Mouse (Mus musculus): Measurements from ENCODE around the gene Zmynd8. TPM values are rescaled to one million over a fixed set of nuclear protein-coding genes. Genes with fewer than 3 reads are reported as not detected.

Gene Zmynd8
- polyA plus RNA-seq, 1 experiment = 29.8 TPM

DNA sequence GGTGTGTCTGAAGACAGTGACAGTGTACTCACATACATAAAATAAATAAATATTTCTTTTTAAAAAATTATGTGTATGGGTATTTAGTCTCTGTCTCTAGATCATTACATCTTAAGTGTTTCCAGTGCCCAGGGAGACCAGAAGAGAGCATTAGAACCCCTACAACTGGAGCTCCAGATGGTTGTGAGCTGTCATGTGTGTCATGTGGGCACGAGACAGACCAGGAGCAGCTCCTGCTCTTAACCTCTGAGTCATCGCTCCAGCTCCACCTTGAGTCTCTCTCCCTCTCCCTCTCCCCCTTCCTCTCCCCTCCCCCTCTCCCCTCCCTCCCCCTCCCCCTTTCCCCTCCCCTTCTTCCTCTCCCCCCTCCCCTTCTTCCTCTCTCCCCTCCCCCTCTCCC, 25.9 kb upstream of the Zmynd8 start:
- DNase-seq = no peak
- Histone ChIP-seq H3K4me3 (replicated peaks; ENCODE audit: extremely low read depth, low read depth, low read length) (no peak overlapping the region), H3K4me1 (ENCODE audit: control insufficient read depth, insufficient read depth, low read length) (peaks cover 9% of the 10 kb centered on the region)
- TF ChIP-seq POLR2A (IDR thresholded peaks at IDR 0.05; ENCODE audit: borderline replicate concordance, extremely low read depth, low read depth, low read length) = no peak
- TF ChIP-seq CTCF (IDR thresholded peaks at IDR 0.05; ENCODE audit: insufficient read depth, low read length) = no peak
- WGBS = 39% methylated on average over 2 of the region's 2 CpGs

DNA sequence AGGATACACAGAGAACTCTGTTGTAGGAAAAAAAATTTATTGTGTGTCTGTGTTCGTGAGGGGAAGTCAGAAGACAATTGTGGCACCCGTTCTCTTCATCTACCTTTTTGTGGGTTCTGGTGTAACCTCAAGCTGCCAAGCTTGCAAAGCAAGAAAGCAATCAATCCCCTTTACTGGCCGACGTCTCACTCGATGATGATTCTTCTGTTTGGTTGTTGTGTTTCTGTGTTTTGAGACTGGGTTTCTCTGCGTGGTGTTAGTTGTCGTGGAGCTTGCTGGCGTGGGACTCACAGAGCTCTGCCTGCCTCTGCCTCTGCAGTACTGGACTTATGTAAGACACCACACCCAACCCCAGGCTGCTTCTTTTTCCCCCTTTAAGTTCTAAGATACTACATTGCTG, 24.9 kb upstream of the Zmynd8 start:
- Histone ChIP-seq H3K4me3 (replicated peaks; ENCODE audit: extremely low read depth, low read depth, low read length) (no peak overlapping the region), H3K4me1 (ENCODE audit: control insufficient read depth, insufficient read depth, low read length) (peaks cover 12% of the 10 kb centered on the region)
- no peak for DNase-seq
- 78% methylated on average over 8 of the region's 8 CpGs for whole genome bisulfite sequencing
- TF ChIP-seq POLR2A (IDR thresholded peaks at IDR 0.05; ENCODE audit: borderline replicate concordance, extremely low read depth, low read depth, low read length) (no peak), CTCF (IDR thresholded peaks at IDR 0.05; ENCODE audit: insufficient read depth, low read length) (no peak)

DNA sequence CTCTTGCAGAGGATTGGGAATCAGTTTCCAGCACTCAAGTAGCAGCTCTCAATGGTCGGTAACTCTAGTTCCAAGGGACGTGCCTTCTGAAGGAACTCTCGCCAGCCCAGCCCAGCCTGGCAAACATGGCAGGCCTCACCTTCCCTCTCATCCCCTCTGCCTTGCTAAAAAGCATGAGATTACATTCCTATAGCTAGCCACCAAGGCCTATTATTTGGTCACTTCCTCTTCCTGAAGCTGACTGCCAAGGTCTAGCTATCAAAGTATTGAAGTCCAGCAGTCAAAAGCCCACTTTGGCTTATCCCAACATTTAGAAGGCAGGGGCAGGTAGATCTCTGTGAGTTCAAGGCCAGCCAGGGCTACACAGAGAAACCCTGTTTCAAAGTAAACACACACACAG, 24.2 kb upstream of the Zmynd8 start:
- WGBS = 61% methylated on average over 3 of the region's 3 CpGs
- peaks cover 12% of the 10 kb centered on the region for H3K4me1 ChIP-seq (ENCODE audit: control insufficient read depth, insufficient read depth, low read length)
- TF ChIP-seq POLR2A (IDR thresholded peaks at IDR 0.05; ENCODE audit: borderline replicate concordance, extremely low read depth, low read depth, low read length) = no peak
- no peak for TF ChIP-seq CTCF (IDR thresholded peaks at IDR 0.05; ENCODE audit: insufficient read depth, low read length)
- DNase-seq = no peak
- no peak overlapping the region for H3K4me3 ChIP-seq (replicated peaks; ENCODE audit: extremely low read depth, low read depth, low read length)

DNA sequence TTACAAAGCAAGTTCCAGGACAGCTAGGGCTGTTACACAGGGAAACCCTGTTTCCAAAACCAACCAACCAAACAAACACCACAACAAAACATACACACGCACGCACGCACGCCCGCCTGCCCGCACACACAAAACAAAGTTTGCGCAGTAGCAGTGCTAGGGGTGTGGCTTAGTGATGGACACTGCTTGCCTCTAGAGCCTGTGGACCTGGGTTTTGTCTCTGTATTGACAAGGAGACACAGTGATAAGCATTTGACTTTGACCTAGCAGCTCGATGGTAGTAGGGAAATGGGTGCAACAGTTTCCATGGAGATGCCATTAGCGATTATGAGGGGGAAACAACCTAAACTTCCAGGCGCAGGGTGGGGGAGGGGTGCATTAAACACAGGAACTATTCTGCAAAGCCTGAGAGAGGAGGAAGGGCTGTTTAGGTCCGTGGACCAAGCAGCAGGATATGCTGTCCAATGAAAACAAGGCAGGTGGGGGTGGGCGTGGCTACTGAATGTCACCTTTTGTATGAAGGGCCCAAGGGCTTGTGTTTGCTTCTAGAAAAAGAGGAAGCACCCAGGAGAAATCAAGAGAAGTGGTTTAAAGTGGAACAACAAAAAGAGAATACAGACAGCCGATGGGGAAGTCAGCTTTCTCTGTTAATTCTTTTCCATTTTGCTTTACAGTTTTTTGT, 23.4 kb upstream of the Zmynd8 start:
- peaks cover 12% of the 10 kb centered on the region for H3K4me1 ChIP-seq (ENCODE audit: control insufficient read depth, insufficient read depth, low read length)
- TF ChIP-seq CTCF (IDR thresholded peaks at IDR 0.05; ENCODE audit: insufficient read depth, low read length) (no peak), POLR2A (IDR thresholded peaks at IDR 0.05; ENCODE audit: borderline replicate concordance, extremely low read depth, low read depth, low read length) (no peak)
- DNase-seq = no peak
- no peak overlapping the region for H3K4me3 ChIP-seq (replicated peaks; ENCODE audit: extremely low read depth, low read depth, low read length)
- 51% methylated on average over 13 of the region's 13 CpGs for WGBS

DNA sequence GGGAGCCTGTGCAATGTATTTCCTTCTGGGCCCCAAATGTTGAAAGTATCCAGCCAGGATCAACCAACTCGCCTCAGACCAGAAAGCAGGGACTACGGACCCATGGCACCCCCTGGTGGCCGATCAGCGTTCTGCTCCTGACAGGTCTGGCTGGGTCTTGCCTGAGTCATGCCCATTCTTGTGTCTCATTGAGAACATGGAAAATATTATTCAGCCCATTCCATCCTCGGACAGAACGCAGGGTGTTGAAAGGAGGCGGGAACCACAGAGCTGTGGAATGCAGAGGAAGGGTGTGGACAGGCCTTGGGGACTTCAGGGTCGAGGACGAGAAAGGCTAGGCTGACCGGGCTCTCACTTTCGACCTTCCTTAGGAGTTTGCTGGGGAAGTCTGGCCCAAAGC, 15.5 kb upstream of the Zmynd8 start:
- 7% methylated on average over 11 of the region's 11 CpGs for WGBS
- Histone ChIP-seq H3K4me1 (ENCODE audit: control insufficient read depth, insufficient read depth, low read length) (no peaks in the 10 kb centered on the region), H3K4me3 (replicated peaks; ENCODE audit: extremely low read depth, low read depth, low read length) (no peak overlapping the region)
- DNase-seq = peak; percentile 92
- TF ChIP-seq POLR2A (IDR thresholded peaks at IDR 0.05; ENCODE audit: borderline replicate concordance, extremely low read depth, low read depth, low read length) = no peak
- TF ChIP-seq CTCF (IDR thresholded peaks at IDR 0.05; ENCODE audit: insufficient read depth, low read length) = peak; percentile 97

DNA sequence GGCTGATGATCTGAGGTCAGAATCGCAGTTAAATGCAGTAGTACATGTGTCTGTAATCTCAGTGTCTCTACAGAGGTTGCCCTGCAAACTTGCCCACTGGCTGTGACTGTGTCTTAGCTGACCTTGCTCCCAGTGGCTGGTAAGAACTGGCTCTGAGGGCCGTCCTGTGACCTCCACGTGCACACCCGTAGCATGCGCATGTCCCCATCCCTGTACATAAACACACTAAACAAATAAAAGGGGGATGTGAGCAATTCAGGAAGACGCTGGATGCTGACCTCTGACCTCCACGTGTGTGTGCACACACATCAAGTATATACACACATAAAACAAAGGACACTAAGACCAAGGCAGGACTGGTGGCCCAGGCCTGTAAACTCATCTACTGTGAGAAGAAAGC, 14.3 kb upstream of the Zmynd8 start:
- WGBS = 56% methylated on average over 7 of the region's 7 CpGs
- TF ChIP-seq POLR2A (IDR thresholded peaks at IDR 0.05; ENCODE audit: borderline replicate concordance, extremely low read depth, low read depth, low read length) = no peak
- no peak for TF ChIP-seq CTCF (IDR thresholded peaks at IDR 0.05; ENCODE audit: insufficient read depth, low read length)
- Histone ChIP-seq H3K4me1 (ENCODE audit: control insufficient read depth, insufficient read depth, low read length) (no peaks in the 10 kb centered on the region), H3K4me3 (replicated peaks; ENCODE audit: extremely low read depth, low read depth, low read length) (no peak overlapping the region)
- DNase-seq = no peak

DNA sequence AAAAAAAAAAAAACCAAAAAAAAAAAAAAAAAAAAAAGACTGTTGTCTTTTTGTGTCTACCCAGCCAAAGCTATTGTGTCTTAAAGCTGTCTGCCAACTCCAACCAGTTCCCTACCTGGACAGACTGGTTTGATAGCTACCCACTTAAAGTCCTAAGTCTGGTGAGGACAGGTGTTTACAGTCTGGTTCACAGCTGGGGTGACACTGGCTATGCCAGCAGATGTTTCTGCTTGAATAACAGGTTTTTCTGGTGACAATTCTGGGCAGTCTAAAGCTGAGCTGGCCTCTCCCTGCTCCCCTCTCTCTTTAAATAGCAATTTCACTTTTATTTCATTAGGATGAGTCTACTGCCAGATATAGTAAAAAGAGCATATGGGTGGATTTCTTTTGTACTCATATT, 10.9 kb upstream of the Zmynd8 start:
- TF ChIP-seq CTCF (IDR thresholded peaks at IDR 0.05; ENCODE audit: insufficient read depth, low read length) = no peak
- TF ChIP-seq POLR2A (IDR thresholded peaks at IDR 0.05; ENCODE audit: borderline replicate concordance, extremely low read depth, low read depth, low read length) = no peak
- DNase-seq = no peak
- no peak overlapping the region for H3K4me3 ChIP-seq (replicated peaks; ENCODE audit: extremely low read depth, low read depth, low read length)
- H3K4me1 ChIP-seq (ENCODE audit: control insufficient read depth, insufficient read depth, low read length) = 0 out of 2 replicates have a peak, but pooled peaks cover 5% of the 10 kb centered on the region

DNA sequence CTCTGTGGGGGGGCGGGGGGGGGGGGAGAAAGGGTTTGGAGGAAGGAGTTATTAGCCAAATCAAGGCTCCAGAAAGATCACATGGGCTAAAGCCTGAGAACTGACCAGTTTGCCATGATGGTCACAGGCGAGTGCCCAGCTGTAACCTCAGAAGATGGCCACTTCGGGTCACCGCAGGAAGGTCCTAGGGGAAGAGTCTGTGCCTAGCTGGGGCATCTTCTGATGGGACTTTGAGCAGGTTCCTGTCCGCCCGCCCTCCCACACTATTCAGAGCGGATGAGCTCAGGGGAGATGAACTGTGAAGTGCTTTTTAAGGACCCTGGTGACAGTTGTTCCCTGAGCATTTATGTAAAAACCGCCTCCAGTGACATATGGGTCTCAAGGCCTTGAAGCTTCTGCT, 8.4 kb upstream of the Zmynd8 start:
- TF ChIP-seq POLR2A (IDR thresholded peaks at IDR 0.05; ENCODE audit: borderline replicate concordance, extremely low read depth, low read depth, low read length) (no peak), CTCF (IDR thresholded peaks at IDR 0.05; ENCODE audit: insufficient read depth, low read length) (no peak)
- WGBS = 85% methylated on average over 7 of the region's 8 CpGs
- no peak for DNase-seq
- Histone ChIP-seq H3K4me1 (ENCODE audit: control insufficient read depth, insufficient read depth, low read length) (0 out of 2 replicates have a peak, but pooled peaks cover 5% of the 10 kb centered on the region), H3K4me3 (replicated peaks; ENCODE audit: extremely low read depth, low read depth, low read length) (no peak overlapping the region)

DNA sequence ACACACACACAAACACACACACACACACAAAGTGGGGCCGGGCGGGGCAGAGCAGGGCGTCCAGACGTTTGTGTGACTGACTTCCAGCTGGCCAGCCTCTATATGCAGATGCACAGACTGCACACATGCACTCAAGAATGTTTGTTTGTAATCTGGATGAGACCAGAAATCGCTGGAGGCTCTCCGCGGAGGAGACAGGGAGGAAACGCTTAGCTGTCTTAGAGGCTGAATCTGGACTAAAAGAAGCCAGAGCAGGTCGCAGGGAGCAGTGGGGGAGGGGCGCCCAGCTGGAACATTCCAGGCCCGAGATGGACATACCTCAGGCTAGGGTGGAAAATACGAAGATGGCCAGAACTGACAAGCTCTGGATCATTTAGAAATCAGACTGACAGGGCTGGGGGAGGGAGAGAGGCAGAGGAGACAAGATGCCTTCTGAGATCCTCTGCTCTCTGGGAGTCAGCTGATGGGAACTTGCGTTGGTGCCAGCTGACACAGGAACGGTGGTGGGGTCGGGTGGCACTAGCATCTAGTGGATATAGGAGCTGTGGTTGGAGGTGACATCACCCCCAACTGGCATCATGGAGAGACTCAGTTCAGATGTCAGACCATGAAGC, 7.6 kb upstream of the Zmynd8 start:
- Histone ChIP-seq H3K4me3 (replicated peaks; ENCODE audit: extremely low read depth, low read depth, low read length) (no peak overlapping the region), H3K4me1 (ENCODE audit: control insufficient read depth, insufficient read depth, low read length) (0 out of 2 replicates have a peak, but pooled peaks cover 5% of the 10 kb centered on the region)
- no peak for DNase-seq
- 22% methylated on average over 15 of the region's 15 CpGs for WGBS
- TF ChIP-seq CTCF (IDR thresholded peaks at IDR 0.05; ENCODE audit: insufficient read depth, low read length) = no peak
- no peak for TF ChIP-seq POLR2A (IDR thresholded peaks at IDR 0.05; ENCODE audit: borderline replicate concordance, extremely low read depth, low read depth, low read length)

DNA sequence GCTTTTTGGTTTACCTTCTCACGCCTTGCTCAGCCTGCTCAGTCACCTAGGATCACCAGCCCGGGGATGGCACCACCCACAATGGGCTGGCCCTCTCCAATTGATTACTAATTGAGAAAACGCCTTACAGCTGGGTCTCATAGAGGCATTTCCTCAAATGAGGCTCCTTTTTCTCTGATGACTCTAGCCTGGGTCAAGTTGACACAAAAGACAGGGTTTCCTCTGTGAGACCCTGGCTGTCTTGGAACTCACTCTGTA, 2.2 kb upstream of the Zmynd8 start:
- Histone ChIP-seq H3K4me3 (replicated peaks; ENCODE audit: extremely low read depth, low read depth, low read length) (no peak overlapping the region), H3K4me1 (ENCODE audit: control insufficient read depth, insufficient read depth, low read length) (no peaks in the 10 kb centered on the region)
- 62% methylated on average over 3 of the region's 3 CpGs for WGBS
- TF ChIP-seq CTCF (IDR thresholded peaks at IDR 0.05; ENCODE audit: insufficient read depth, low read length) (no peak), POLR2A (IDR thresholded peaks at IDR 0.05; ENCODE audit: borderline replicate concordance, extremely low read depth, low read depth, low read length) (no peak)
- no peak for DNase-seq
